Mouse (Mus musculus) thymus, adult 2 months (tissue): ENCODE results near the gene Ctnna3.

ENCODE experiments used
- CTCF ChIP-seq: fragments of 200-500 bp; IDR thresholded peaks from 2 replicates; pipeline ENCODE4 v1.5.1; 2012; ENCODE audit warnings: mild to moderate bottlenecking, control low read depth, low read length, moderate library complexity, borderline replicate concordance; ENCODE audit not compliant: control insufficient read depth, poor library complexity, insufficient read depth; ENCODE audit errors: extremely low read depth
- POLR2A ChIP-seq: fragments of 200-500 bp; IDR thresholded peaks from 2 replicates; pipeline ENCODE4 v1.6.1; 2012; ENCODE audit warnings: mild to moderate bottlenecking, low read length, control low read depth, moderate library complexity; ENCODE audit not compliant: control insufficient read depth, poor library complexity, insufficient read depth; ENCODE audit errors: extremely low read depth

DNA sequence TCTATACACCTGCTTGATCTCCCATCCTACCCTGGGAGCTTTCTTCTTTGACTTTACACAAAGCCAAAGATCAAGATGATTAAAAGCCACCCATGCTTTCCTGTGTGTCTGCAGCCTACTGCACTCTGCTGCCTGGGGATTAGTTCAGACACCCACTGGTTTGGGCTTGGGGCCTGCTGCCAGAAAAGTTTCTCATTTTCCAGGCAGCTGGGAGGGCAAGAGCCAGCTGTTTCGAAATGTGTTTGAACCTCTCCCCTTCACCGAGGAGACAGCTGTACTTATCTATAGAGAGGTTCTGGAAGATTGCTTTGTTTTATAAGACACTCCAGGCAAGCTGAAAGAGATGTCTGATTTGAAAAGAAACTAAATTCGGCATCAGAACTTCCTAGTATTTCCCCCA, 1563.0 kb downstream of the Ctnna3 start:
- no peak for TF ChIP-seq CTCF
- no peak for TF ChIP-seq POLR2A
